Mouse (Mus musculus): Measurements from ENCODE around the gene Vrk3. TPM values are rescaled to one million over a fixed set of nuclear protein-coding genes. Genes with fewer than 3 reads are reported as not detected.
A peak's percentile ranks its signal among the peaks of the same experiment; 100 is the strongest.

Gene Vrk3
- polyA plus RNA-seq (2015; fragmentation: Nextera tagmentation; extraction: Ambion mirVana) = 45.3 and 49.3 TPM in 2 replicates

DNA sequence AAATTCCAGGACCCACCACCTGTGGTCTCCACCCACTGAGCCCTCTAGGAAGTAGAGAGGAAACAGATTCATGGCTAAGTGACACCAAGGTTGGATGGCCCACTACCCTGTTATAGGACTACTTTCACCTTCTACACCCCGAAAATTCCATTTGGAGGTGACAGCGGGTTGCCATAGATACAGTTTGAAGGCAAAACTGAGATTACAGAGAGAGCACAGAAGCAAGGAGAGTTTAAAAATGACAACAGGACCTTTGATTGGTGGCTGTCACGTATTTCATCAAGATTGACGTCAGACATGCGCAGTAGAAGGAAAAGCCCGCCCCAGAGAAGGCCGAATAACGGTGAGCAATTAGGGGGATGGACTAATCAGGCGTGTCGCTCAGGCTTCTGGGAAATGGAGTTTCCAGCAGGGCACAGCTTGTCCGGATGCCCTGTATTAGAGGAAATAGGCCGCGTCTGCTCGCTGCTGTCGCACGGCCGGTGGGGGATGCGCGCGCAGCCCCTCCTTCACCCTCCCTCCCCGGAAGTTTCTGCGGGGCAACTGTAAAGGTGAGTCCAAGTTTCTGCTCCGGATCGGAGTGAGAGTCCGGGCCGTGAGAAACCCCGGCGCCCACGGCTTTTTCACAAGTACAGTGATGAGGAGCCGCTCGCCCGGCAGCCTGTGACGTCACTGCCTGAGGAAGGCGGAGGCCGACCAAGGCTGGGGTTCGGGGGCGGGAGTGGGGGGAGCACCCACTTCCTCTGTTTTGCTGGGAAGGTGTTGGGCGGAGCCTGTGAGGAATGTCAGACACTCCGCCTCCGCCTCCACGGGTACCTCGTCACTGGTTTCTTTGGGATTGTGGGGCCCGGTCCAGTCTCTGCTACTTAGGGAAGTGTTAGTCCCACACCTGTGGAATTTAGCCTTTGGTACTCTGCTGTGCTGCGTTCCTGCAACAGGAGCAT lies at the start of gene Vrk3:
Vrk3 (plus strand) TSS at position 313 of the 944 bp plus-strand sequence.
- Histone ChIP-seq H3K27me3 (ENCODE audit: insufficient read depth, low read length) (no peaks in the 10 kb centered on the region), H3K9me3 (replicated peaks; ENCODE audit: low read length) (no peaks in the 10 kb centered on the region), H3K4me3 (replicated peaks; ENCODE audit: low read depth, low read length) (peak within 1 kb of the TSS; percentile 57), H3K4me1 (replicated peaks; ENCODE audit: insufficient read depth, low read length) (peaks cover 12% of the 10 kb centered on the region), H3K9ac (ENCODE audit: low read depth, low read length) (peak within 1 kb of the TSS; percentile 76), H3K36me3 (ENCODE audit: insufficient read depth, low read length) (0 out of 2 replicates have a peak, but pooled peaks cover 12% of the 10 kb centered on the region), H3K27ac (peak within 1 kb of the TSS; percentile 93), H3K4me2 (ENCODE audit: low read length) (peak within 1 kb of the TSS; percentile 73)
- 1% methylated on average over 44 of the region's 44 CpGs for WGBS
- DNase-seq (ENCODE audit: low spot score) = peak; percentile 99
- no peak for TF ChIP-seq CTCF (IDR thresholded peaks at IDR 0.05; ENCODE audit: low read depth)
- ATAC-seq (replicated peaks; ENCODE audit: low FRiP score, low read depth) = peak; percentile 97

DNA sequence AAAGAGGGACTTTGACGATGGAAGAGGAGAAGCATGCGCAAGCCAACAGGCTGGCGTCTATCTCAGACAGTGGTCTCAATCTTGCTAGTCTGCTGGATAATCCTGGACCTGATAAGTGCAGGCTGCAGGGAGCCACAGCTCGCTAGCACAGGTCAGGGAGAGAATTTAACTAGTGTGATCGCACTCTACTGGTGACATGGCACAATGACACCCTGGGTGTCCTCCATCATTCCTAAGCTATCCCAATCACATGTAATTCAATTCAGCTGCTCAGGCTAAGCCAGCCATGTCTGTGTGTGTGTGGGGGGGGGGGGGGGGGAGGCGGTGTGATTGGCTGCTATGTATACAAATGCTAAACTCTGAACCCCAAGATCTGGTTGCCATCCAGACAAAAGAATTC lies 46.3 kb upstream of the Vrk3 start:
- DNase-seq (ENCODE audit: low spot score) (peak; percentile 66), ATAC-seq (replicated peaks; ENCODE audit: low FRiP score, low read depth) (peak; percentile 73)
- H3K4me3 ChIP-seq (replicated peaks; ENCODE audit: low read depth, low read length) = no peak overlapping the region
- 9% methylated on average over 6 of the region's 6 CpGs for WGBS
- H3K27ac ChIP-seq = no peak overlapping the region
- no peaks in the 10 kb centered on the region for H3K9me3 ChIP-seq (replicated peaks; ENCODE audit: low read length)
- H3K4me1 ChIP-seq (replicated peaks; ENCODE audit: insufficient read depth, low read length) = no peaks in the 10 kb centered on the region
- no peaks in the 10 kb centered on the region for H3K27me3 ChIP-seq (ENCODE audit: insufficient read depth, low read length)
- no peaks in the 10 kb centered on the region for H3K36me3 ChIP-seq (ENCODE audit: insufficient read depth, low read length)
- peak; percentile 65 for TF ChIP-seq CTCF (IDR thresholded peaks at IDR 0.05; ENCODE audit: low read depth)
- no peak overlapping the region for H3K4me2 ChIP-seq (ENCODE audit: low read length)
- H3K9ac ChIP-seq (ENCODE audit: low read depth, low read length) = no peak overlapping the region

- no peak overlapping the region for H3K27ac ChIP-seq
- no peak overlapping the region for H3K4me3 ChIP-seq (replicated peaks; ENCODE audit: low read depth, low read length)
- no peak overlapping the region for H3K4me2 ChIP-seq (ENCODE audit: low read length)
- no peak overlapping the region for H3K9ac ChIP-seq (ENCODE audit: low read depth, low read length)
- H3K4me1 ChIP-seq (replicated peaks; ENCODE audit: insufficient read depth, low read length) = no peaks in the 10 kb centered on the region
- H3K9me3 ChIP-seq (replicated peaks; ENCODE audit: low read length) = no peaks in the 10 kb centered on the region
- no peak for DNase-seq (ENCODE audit: low spot score)
- 78% methylated on average over 8 of the region's 8 CpGs for whole genome bisulfite sequencing
- no peaks in the 10 kb centered on the region for H3K27me3 ChIP-seq (ENCODE audit: insufficient read depth, low read length)
- ATAC-seq (replicated peaks; ENCODE audit: low FRiP score, low read depth) = no peak
- TF ChIP-seq CTCF (IDR thresholded peaks at IDR 0.05; ENCODE audit: low read depth) = no peak
- H3K36me3 ChIP-seq (ENCODE audit: insufficient read depth, low read length) = no peaks in the 10 kb centered on the region
Observed at GRCm38 (mm10) chr7:44702985-44703384, 45.2 kb upstream of the Vrk3 start.

DNA sequence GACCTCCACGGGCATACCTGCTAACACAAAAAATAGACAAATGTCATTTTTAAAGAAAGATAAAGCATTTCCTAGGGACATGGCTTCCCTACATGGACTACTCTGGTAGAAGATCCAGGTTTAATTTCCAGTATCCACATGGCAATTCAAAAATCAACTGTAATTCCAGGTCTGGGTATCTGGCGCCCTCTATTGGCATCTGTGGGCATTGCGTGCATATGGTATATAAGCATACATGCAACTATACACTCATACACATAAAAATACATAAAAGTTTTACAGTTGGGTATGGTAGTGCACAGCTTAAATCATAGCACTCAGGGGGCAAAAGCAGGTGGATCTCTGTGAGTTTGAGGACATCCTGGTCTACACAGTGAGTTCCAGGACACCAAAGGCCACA lies 43.9 kb upstream of the Vrk3 start:
- DNase-seq (ENCODE audit: low spot score) (no peak), ATAC-seq (replicated peaks; ENCODE audit: low FRiP score, low read depth) (no peak)
- no peaks in the 10 kb centered on the region for H3K27me3 ChIP-seq (ENCODE audit: insufficient read depth, low read length)
- no peak overlapping the region for H3K9ac ChIP-seq (ENCODE audit: low read depth, low read length)
- peak; percentile 58 for TF ChIP-seq CTCF (IDR thresholded peaks at IDR 0.05; ENCODE audit: low read depth)
- H3K4me1 ChIP-seq (replicated peaks; ENCODE audit: insufficient read depth, low read length) = no peaks in the 10 kb centered on the region
- no peaks in the 10 kb centered on the region for H3K36me3 ChIP-seq (ENCODE audit: insufficient read depth, low read length)
- no peak overlapping the region for H3K27ac ChIP-seq
- 59% methylated on average over 3 of the region's 3 CpGs for WGBS
- H3K9me3 ChIP-seq (replicated peaks; ENCODE audit: low read length) = no peaks in the 10 kb centered on the region
- H3K4me2 ChIP-seq (ENCODE audit: low read length) = no peak overlapping the region
- no peak overlapping the region for H3K4me3 ChIP-seq (replicated peaks; ENCODE audit: low read depth, low read length)

DNA sequence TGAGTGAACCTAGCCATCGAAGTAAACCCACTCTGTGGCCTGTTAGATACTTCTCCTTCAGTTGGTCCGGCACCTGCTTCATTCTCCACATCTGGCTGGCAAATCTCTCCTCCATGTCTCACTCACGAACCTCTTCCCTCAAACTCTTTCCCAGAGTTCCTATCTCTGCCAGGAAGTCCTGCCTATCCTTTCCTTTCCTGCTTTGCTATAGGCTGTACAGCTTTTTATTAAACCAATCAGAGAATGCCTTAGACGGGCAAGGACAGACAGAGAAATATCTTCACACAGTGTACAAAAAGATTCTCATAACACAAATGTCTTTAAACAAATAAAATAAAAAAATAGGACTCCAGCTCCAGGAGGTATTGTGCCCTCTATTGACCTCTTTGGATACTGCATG lies 43.1 kb upstream of the Vrk3 start:
- WGBS = 89% methylated on average over 4 of the region's 4 CpGs
- Histone ChIP-seq H3K27ac (no peak overlapping the region), H3K4me2 (ENCODE audit: low read length) (no peak overlapping the region), H3K27me3 (ENCODE audit: insufficient read depth, low read length) (no peaks in the 10 kb centered on the region), H3K9me3 (replicated peaks; ENCODE audit: low read length) (no peaks in the 10 kb centered on the region), H3K4me3 (replicated peaks; ENCODE audit: low read depth, low read length) (no peak overlapping the region), H3K4me1 (replicated peaks; ENCODE audit: insufficient read depth, low read length) (no peaks in the 10 kb centered on the region), H3K9ac (ENCODE audit: low read depth, low read length) (no peak overlapping the region), H3K36me3 (ENCODE audit: insufficient read depth, low read length) (no peaks in the 10 kb centered on the region)
- DNase-seq (ENCODE audit: low spot score) = no peak
- TF ChIP-seq CTCF (IDR thresholded peaks at IDR 0.05; ENCODE audit: low read depth) = no peak
- no peak for ATAC-seq (replicated peaks; ENCODE audit: low FRiP score, low read depth)

DNA sequence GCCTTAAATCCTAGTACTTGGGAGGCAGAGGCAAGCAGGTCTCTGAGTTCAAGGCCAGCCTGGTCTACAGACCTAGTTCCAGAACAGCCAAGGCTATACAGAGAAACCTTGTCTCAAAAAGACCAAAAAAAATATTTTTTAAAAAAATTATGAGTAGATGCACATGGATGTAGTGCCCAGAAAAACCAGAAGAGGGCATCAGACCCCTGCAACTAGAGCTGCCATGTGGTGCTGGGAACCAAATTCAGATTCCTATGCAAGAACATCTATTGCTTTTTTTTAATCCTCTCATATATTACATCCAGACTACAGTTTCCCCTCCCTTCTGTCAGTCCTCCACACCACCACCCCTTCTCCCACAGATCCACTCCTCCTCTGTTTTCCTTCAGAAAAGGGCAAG lies 41.9 kb upstream of the Vrk3 start:
- Histone ChIP-seq H3K4me1 (replicated peaks; ENCODE audit: insufficient read depth, low read length) (no peaks in the 10 kb centered on the region), H3K4me3 (replicated peaks; ENCODE audit: low read depth, low read length) (no peak overlapping the region), H3K36me3 (ENCODE audit: insufficient read depth, low read length) (no peaks in the 10 kb centered on the region), H3K4me2 (ENCODE audit: low read length) (no peak overlapping the region), H3K27me3 (ENCODE audit: insufficient read depth, low read length) (no peaks in the 10 kb centered on the region), H3K27ac (no peak overlapping the region), H3K9me3 (replicated peaks; ENCODE audit: low read length) (no peaks in the 10 kb centered on the region), H3K9ac (ENCODE audit: low read depth, low read length) (no peak overlapping the region)
- TF ChIP-seq CTCF (IDR thresholded peaks at IDR 0.05; ENCODE audit: low read depth) = no peak
- no peak for DNase-seq (ENCODE audit: low spot score)
- no peak for ATAC-seq (replicated peaks; ENCODE audit: low FRiP score, low read depth)
